Mouse (Mus musculus): ENCODE measurements around the gene Sf3b3. TPM values are rescaled to one million over a fixed set of nuclear protein-coding genes. Genes with fewer than 3 reads are reported as not detected.
"Not testable (repeated sequence)": the region's sequence is repeated elsewhere in the genome, so short reads cannot be mapped to it uniquely, and the experiment has no call there.

Sf3b3 gene
- total and polyA plus RNA-seq, 3 experiments: 167 to 224 (median 170) TPM

DNA sequence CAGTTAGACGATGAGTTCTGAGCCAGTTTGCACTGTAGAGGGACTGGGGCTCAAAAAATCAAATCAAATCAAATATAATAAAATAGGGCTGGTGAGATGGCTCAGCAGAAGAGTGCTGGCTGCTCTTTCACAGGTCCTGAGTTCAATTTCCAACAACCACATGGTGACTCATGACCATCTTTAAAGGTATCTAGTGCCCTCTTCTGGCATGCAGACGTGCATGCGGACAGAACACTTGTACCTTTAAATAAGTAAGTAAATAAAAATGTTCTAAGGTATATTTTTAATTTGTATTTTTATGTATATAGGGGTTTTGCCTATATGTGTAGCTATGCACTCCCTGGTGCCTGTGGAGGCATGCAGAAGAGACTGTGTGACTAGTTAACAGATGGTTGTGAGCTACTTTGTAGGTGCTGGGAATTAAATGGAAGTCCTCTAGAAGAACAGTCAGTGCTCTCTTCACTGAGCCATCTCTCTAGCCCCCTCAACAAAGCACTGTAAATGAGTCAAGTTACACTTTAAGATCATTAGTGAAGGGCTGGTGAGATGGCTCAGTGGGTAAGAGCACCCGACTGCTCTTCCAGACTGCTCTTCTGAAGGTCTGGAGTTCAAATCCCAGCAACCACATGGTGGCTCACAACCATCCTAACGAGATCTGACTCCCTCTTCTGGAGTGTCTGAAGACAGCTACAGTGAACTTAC is 10.3 kb upstream of the Sf3b3 start (continued):
- TF ChIP-seq MXI1 (IDR thresholded peaks at IDR 0.05; ENCODE audit: low read depth, low read length): 0 out of 2 replicates have a peak, but pooled peaks have one; percentile 19
- no peak for TF ChIP-seq MAZ (IDR thresholded peaks at IDR 0.05; ENCODE audit: low read depth, low read length)
- no peak for TF ChIP-seq ETS1 (IDR thresholded peaks at IDR 0.05; ENCODE audit: low read depth, low read length)
- no peak for TF ChIP-seq NRF1 (IDR thresholded peaks at IDR 0.05; ENCODE audit: insufficient read depth, low read depth, low read length, poor library complexity, severe bottlenecking)
- TF ChIP-seq RAD21 (IDR thresholded peaks at IDR 0.05; ENCODE audit: low read depth, low read length): peak; percentile 53
- TF ChIP-seq MEF2A (IDR thresholded peaks at IDR 0.05; ENCODE audit: extremely low read depth, insufficient replicate concordance, low read depth, low read length, poor library complexity, severe bottlenecking): no peak
- TF ChIP-seq USF2 (IDR thresholded peaks at IDR 0.05; ENCODE audit: borderline replicate concordance in 1 of 2, insufficient read depth in 1 of 2, low read depth in 1 of 2, low read length in 2 of 2): no peak
- no peak for TF ChIP-seq MAFK (IDR thresholded peaks at IDR 0.05; ENCODE audit: borderline replicate concordance, low read depth, low read length)
- peak; percentile 83 for TF ChIP-seq MYC (IDR thresholded peaks at IDR 0.05; ENCODE audit: low read depth, low read length)
- no peak for TF ChIP-seq POLR2AphosphoS2 (IDR thresholded peaks at IDR 0.05; ENCODE audit: low read length)
- TF ChIP-seq GATA1 (IDR thresholded peaks at IDR 0.05; ENCODE audit: low read depth, low read length): no peak
- no peak for TF ChIP-seq POLR2A (IDR thresholded peaks at IDR 0.05; ENCODE audit: control insufficient read depth in 1 of 2, insufficient read depth in 1 of 2, low read depth in 1 of 2, low read length in 2 of 2, poor library complexity in 1 of 2)
- 0 out of 2 replicates have a peak, but pooled peaks have one; percentile 21 for TF ChIP-seq JUND (IDR thresholded peaks at IDR 0.05; ENCODE audit: low read depth, low read length)

DNA sequence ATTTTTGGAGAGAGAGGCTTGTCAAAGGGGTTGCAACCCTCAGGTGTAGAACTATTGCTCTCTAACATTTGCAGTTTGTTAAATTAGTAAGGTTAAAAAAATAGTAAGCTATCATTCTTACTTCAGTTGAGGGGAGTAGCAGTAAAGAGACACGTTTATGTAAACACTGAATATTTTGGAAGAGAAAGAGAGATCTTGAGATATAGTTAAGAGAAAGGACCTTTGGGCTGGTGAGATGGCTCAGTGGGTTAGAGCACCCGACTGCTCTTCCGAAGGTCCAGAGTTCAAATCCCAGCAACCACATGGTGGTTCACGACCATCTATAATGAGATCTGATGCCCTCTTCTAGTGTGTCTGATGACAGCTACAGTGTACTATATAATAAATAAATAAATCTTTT is 9.5 kb upstream of the Sf3b3 start:
- not testable (repeated sequence) for DNase-seq (ENCODE audit: low read depth, low spot score); H3K4me1 ChIP-seq (ENCODE audit: control insufficient read depth in 1 of 2, insufficient read depth in 2 of 2, low read length in 2 of 2); H3K27me3 ChIP-seq (ENCODE audit: control insufficient read depth in 1 of 2, insufficient read depth in 2 of 2, low read length in 2 of 2); H3K4me3 ChIP-seq (ENCODE audit: control insufficient read depth in 1 of 2, insufficient read depth in 1 of 2, low read depth in 2 of 2, low read length in 2 of 2); H3K27ac ChIP-seq (ENCODE audit: control insufficient read depth, low read depth, low read length); H3K79me2 ChIP-seq (ENCODE audit: control insufficient read depth, insufficient read depth, low read length, poor library complexity); H3K9me3 ChIP-seq (replicated peaks; ENCODE audit: insufficient read depth, low read length); H3K9ac ChIP-seq (ENCODE audit: control insufficient read depth, low read depth, low read length, poor library complexity, severe bottlenecking)
- peaks cover 0 to 33% of the 10 kb centered on the region in 2 experiments; a peak in 2 of 4 replicates for H3K36me3 ChIP-seq (ENCODE audit: control insufficient read depth in 1 of 2, insufficient read depth in 2 of 2, low read length in 2 of 2)
- peak; percentile 90 for TF ChIP-seq TBP (IDR thresholded peaks at IDR 0.05; ENCODE audit: low read depth, low read length)

DNA sequence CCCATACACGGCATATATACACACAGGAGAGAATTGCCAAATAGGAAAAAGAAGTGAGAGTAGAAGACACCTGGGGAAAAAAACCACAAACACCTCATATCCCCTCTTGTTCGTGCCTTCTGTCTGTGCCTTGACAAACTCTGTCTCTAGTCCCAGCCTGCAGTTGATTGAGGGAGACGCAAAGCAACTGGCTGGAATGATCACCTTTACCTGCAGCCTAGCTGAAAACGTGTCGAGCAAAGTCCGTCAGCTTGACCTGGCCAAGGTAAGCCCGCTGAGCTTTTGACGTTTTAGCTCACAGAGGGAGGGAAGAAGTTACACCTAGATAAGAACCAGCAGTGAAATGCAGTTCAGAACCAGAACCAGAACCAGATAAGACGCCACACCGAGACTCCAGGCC is 4.6 kb upstream of the Sf3b3 start:
- TF ChIP-seq HCFC1 (IDR thresholded peaks at IDR 0.05; ENCODE audit: low read depth, low read length) (no peak), GATA1 (IDR thresholded peaks at IDR 0.05; ENCODE audit: low read depth, low read length) (no peak), POLR2AphosphoS5 (IDR thresholded peaks at IDR 0.05; ENCODE audit: borderline replicate concordance, low read depth, low read length) (no peak), RCOR1 (IDR thresholded peaks at IDR 0.05; ENCODE audit: low read depth, low read length) (no peak), POLR2A (IDR thresholded peaks at IDR 0.05; ENCODE audit: control insufficient read depth in 1 of 2, insufficient read depth in 1 of 2, low read depth in 1 of 2, low read length in 2 of 2, poor library complexity in 1 of 2) (no peak), CHD1 (IDR thresholded peaks at IDR 0.05; ENCODE audit: low read depth, low read length) (no peak), ZKSCAN1 (IDR thresholded peaks at IDR 0.05; ENCODE audit: low read depth, low read length) (no peak), SIN3A (IDR thresholded peaks at IDR 0.05; ENCODE audit: low read length) (no peak), EP300 (IDR thresholded peaks at IDR 0.05; ENCODE audit: low read depth in 1 of 2, low read length in 2 of 2) (no peak), MEF2A (IDR thresholded peaks at IDR 0.05; ENCODE audit: extremely low read depth, insufficient replicate concordance, low read depth, low read length, poor library complexity, severe bottlenecking) (no peak), ETS1 (IDR thresholded peaks at IDR 0.05; ENCODE audit: low read depth, low read length) (no peak), CHD2 (IDR thresholded peaks at IDR 0.05; ENCODE audit: low read length) (no peak)

More for the DNA sequence above, 4.6 kb upstream of the Sf3b3 start:
- no peak overlapping the region for H3K27ac ChIP-seq (ENCODE audit: control insufficient read depth, low read depth, low read length)
- no peak overlapping the region for H3K4me3 ChIP-seq (ENCODE audit: control insufficient read depth in 1 of 2, insufficient read depth in 1 of 2, low read depth in 2 of 2, low read length in 2 of 2)
- no peaks in the 10 kb centered on the region for H3K27me3 ChIP-seq (ENCODE audit: control insufficient read depth in 1 of 2, insufficient read depth in 2 of 2, low read length in 2 of 2)
- H3K4me1 ChIP-seq (ENCODE audit: control insufficient read depth in 1 of 2, insufficient read depth in 2 of 2, low read length in 2 of 2): peaks cover 0 to 5% of the 10 kb centered on the region in 2 experiments; a peak in 1 of 4 replicates
- peaks cover 8 to 16% of the 10 kb centered on the region in 2 experiments for H3K36me3 ChIP-seq (ENCODE audit: control insufficient read depth in 1 of 2, insufficient read depth in 2 of 2, low read length in 2 of 2)
- H3K79me2 ChIP-seq (ENCODE audit: control insufficient read depth, insufficient read depth, low read length, poor library complexity): peaks cover 20% of the 10 kb centered on the region
- DNase-seq (ENCODE audit: low read depth, low spot score): no peak
- H3K9ac ChIP-seq (ENCODE audit: control insufficient read depth, low read depth, low read length, poor library complexity, severe bottlenecking): no peak overlapping the region
- H3K9me3 ChIP-seq (replicated peaks; ENCODE audit: insufficient read depth, low read length): no peaks in the 10 kb centered on the region
